Mouse (Mus musculus): ENCODE results near the gene Cdkal1.

- TF ChIP-seq CTCF (IDR thresholded peaks at IDR 0.05; ENCODE audit: extremely low read depth, insufficient read length, insufficient replicate concordance, low read depth, low read length) (no peak), POLR2A (IDR thresholded peaks at IDR 0.05; ENCODE audit: low read depth, low read length) (no peak)
These were observed 621.0 kb downstream of the Cdkal1 start for GRCm38 (mm10) chr13:29234442-29234841.

All from small intestine, adult 2 months (tissue).